Mouse (Mus musculus): ENCODE results near the gene Fzd1.

DNA sequence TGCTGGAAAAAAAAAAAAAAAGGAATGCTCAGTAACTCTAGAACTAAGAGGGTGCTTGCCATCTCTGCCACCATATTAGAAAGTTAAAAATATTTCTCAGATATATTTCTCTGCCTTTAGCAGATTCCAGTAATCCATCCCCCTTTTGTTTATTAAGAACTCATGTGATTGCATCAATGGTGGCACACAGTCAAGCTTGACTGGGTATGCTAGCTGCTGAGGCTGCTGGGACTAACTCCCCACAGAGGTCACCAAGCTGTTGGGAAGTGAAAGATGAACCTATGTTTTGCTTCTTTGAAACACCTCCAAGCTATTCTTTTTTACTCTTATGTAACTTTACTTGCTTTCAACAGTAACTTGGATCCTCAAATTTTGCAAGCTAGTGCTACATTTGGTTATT lies 44.1 kb upstream of the Fzd1 start:
- no peak for TF ChIP-seq POLR2A (IDR thresholded peaks at IDR 0.05; ENCODE audit: low read depth, low read length)
- no peak for TF ChIP-seq CTCF (IDR thresholded peaks at IDR 0.05; ENCODE audit: borderline replicate concordance, insufficient read depth, low read length)
